Mouse (Mus musculus): Measurements from ENCODE around the gene Eif3k. TPM values are rescaled to one million over a fixed set of nuclear protein-coding genes. Genes with fewer than 3 reads are reported as not detected.

The Eif3k gene
- polyA plus RNA-seq, 1 experiment from 2014 or later: 373 TPM

DNA sequence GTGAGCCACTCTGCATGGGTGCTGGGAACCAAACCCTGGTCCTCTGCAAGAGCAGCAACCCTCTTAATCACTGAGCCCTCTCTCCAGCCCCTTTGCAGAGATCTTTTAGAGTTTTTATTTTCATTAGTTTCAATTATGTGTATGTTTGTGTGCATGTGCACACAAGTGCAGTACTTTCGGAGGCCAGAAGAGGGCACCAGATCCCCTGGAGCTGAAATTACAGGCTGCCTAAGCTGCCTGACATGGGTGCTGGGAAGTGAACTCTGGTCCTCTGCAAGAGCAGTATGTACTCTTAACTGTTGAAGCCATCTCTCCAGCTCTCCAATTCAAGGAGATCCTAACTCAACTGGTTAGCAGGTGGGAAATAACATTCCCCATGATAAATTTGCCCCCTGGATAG lies 33.3 kb upstream of the Eif3k start:
- Histone ChIP-seq H3K4me2 (no peak overlapping the region), H3K9me3 (no peaks in the 10 kb centered on the region), H3K4me1 (peaks cover 9% of the 10 kb centered on the region), H3K27me3 (replicated peaks) (peaks cover 28% of the 10 kb centered on the region), H3K4me3 (replicated peaks) (no peak overlapping the region), H3K27ac (no peak overlapping the region), H3K9ac (no peak overlapping the region), H3K36me3 (no peaks in the 10 kb centered on the region)
- WGBS: 97% methylated on average over 1 of the region's 1 CpGs
- no peak for ATAC-seq (ENCODE audit: insufficient read depth, low FRiP score, low read depth)

DNA sequence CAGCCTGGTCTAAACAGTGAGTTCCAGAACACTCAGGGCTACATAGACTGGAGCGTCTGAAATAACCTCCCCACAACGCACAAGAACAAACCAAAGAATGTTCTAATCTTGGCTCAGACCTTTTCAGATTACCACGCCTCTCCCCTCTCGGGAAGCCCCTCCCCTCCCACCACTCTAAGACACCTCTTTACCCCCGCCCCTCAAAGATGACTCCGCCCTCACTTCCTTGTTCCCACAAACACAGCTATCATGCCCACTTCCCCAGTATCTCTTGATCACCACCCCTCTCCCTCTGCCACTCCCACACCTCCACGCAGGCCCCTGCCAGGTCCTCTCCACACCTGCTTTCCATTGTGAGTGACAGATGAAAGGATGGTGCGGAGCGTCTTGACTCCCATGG lies 27.1 kb upstream of the Eif3k start:
- no peak; the same call in 1 of the 2 replicates for ATAC-seq (ENCODE audit: insufficient read depth, low FRiP score, low read depth)
- Histone ChIP-seq H3K9me3 (no peaks in the 10 kb centered on the region), H3K4me3 (replicated peaks) (no peak overlapping the region), H3K27me3 (replicated peaks) (no peaks in the 10 kb centered on the region), H3K4me2 (no peak overlapping the region), H3K27ac (no peak overlapping the region), H3K36me3 (no peaks in the 10 kb centered on the region), H3K4me1 (no peaks in the 10 kb centered on the region), H3K9ac (no peak overlapping the region)
- 68% methylated on average over 9 of the region's 9 CpGs for WGBS

DNA sequence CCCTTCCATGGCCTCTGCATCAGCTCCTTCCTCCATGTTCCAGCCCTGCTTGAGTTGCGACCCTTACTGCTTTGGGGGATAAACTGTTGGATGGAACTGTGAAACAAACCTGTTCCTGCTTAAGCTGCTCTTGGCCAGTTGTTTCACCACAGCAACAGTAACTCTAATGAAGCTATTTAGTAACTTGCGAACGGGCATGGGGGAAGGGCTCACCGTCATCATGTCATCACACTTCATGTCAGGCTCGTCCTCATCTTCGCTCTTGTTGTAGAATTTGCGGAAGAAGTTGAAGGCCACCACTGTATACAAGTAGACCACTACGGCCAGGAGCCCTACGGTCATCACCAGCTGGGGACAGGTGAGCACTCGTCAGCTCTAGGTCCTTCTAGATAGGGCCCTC lies 26.5 kb upstream of the Eif3k start:
- ATAC-seq (ENCODE audit: insufficient read depth, low FRiP score, low read depth): no peak
- H3K4me2 ChIP-seq: no peak overlapping the region
- no peak overlapping the region for H3K9ac ChIP-seq
- WGBS: 90% methylated on average over 10 of the region's 10 CpGs
- H3K4me1 ChIP-seq: no peaks in the 10 kb centered on the region
- no peak overlapping the region for H3K4me3 ChIP-seq (replicated peaks)
- no peaks in the 10 kb centered on the region for H3K9me3 ChIP-seq
- H3K36me3 ChIP-seq: no peaks in the 10 kb centered on the region
- no peaks in the 10 kb centered on the region for H3K27me3 ChIP-seq (replicated peaks)
- H3K27ac ChIP-seq: no peak overlapping the region

DNA sequence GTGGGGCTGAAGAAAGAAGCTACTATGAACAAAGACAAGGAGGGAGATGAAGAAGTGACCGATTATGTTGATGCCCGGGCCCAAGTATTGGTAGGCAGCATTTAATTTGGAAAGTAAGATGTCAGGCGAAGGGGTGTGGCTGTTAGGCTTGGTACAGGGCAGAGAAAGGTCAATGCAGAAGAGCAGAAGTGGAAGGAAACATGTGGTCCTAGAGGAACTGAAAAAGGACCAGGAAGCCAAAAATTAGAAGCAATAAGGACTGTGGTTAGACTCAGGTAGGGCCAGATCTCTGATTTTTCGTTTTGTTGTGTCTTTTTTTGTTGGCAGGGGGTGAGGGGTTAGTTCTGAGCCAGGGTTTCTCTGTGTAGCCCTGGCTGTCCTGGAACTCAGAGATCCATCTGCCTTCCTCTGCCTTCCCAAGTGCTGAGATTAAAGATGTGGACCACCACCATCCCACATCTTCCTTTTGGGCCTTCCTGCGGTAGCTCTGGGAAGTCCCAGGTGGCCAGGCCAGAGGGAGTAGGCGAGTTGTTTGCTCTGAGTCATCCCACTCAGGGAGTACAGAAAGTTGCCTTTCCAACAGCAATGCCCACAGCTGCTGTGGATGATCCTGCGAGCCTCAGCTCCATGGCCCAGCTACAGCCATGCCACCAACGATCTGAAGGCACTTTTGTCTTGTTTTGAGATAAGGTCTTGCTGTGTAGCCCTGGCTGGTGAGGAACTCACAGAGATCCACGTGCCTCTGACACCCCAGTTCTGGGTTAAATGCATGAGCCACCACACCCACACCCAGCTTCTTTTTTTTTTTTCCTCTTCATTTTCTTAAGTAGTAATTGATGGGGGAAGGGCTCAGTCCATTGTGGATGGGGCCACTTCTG lies 25.8 kb upstream of the Eif3k start:
- Histone ChIP-seq H3K9me3 (no peaks in the 10 kb centered on the region), H3K36me3 (no peaks in the 10 kb centered on the region), H3K27me3 (replicated peaks) (no peaks in the 10 kb centered on the region), H3K9ac (no peak overlapping the region), H3K4me3 (replicated peaks) (no peak overlapping the region), H3K4me1 (no peaks in the 10 kb centered on the region), H3K4me2 (no peak overlapping the region), H3K27ac (no peak overlapping the region)
- 71% methylated on average over 9 of the region's 9 CpGs for WGBS
- ATAC-seq (ENCODE audit: insufficient read depth, low FRiP score, low read depth): no peak

DNA sequence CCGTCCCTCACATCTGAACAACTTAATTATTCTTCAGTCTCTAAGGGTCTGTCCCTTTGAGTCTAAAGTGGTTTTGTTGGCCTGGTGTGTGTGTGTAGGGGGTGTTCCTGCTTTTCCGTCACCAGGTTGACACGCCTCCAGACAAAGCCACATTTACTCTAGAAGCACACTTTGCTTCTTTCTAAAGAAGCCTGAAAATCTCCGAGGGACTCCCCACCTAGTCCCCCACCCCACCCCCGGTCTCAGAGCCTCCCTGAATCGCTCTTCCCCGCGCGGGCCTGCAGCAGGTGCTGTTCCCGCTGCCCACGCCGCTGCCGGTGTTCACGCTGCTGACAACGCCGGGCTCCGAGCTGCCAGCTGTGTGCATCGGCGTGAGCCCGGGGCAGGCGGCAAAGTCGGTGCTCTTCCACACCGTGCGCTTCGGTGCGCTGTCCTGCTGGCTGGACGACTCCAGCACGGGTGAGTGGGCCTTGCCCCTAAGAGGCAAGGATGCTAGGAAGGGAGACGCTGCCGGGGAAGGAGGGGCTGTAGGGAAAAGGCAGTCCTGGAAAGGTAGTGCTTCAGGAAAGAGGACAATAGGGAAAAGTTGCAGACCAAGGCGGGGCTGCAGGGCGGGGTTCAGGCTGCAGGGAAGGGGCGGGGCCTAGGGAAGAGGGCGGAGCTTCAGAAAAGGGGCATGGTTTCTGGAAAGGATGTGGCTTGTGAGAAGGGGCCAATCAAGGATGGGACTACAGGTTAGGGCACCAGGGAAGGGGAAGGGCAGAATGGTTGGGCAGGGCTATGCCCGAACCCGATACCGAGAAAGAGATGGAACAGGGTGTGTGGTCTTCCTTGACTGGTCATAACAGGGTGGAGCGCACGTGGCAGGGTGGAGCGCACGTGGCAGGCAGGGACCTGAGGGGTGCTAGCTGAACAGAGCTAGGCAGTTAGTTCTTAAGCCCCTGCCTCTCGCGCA lies 19.3 kb upstream of the Eif3k start:
- no peaks in the 10 kb centered on the region for H3K36me3 ChIP-seq
- peak overlapping the region; percentile 55 for H3K9ac ChIP-seq
- H3K4me1 ChIP-seq: 0 out of 2 replicates have a peak, but pooled peaks cover 11% of the 10 kb centered on the region
- peak overlapping the region; percentile 41; the same call in 1 of the 2 replicates for H3K27ac ChIP-seq
- WGBS: 4% methylated on average over 43 of the region's 43 CpGs
- H3K4me3 ChIP-seq (replicated peaks): peak overlapping the region; percentile 50
- H3K4me2 ChIP-seq: peak overlapping the region; percentile 97
- no peaks in the 10 kb centered on the region for H3K27me3 ChIP-seq (replicated peaks)
- ATAC-seq (ENCODE audit: insufficient read depth, low FRiP score, low read depth): peak; percentile 90
- no peaks in the 10 kb centered on the region for H3K9me3 ChIP-seq

DNA sequence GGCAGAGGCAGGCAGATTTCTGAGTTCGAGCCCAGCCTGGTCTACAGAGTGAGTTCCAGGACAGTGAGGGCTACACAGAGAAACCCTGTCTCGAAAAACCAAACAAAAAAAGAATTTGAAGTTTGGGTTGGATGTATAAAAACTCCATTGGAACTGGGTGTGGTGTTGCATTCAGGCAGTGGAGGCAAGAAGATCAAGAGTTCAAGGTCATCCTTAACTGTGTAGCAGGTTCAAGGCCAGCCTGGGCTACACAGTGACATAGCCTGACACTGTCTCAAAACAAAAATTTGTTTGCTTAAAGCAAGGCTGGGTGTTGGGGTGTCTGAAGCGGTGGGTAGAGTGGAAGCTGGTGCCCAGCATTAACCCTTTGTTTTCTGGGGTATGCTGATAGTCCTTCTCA lies 11.7 kb upstream of the Eif3k start:
- Histone ChIP-seq H3K4me3 (replicated peaks) (no peak overlapping the region), H3K36me3 (no peaks in the 10 kb centered on the region), H3K4me1 (no peaks in the 10 kb centered on the region), H3K27me3 (replicated peaks) (no peaks in the 10 kb centered on the region), H3K27ac (no peak overlapping the region), H3K9ac (no peak overlapping the region), H3K9me3 (no peaks in the 10 kb centered on the region), H3K4me2 (no peak overlapping the region)
- 82% methylated on average over 3 of the region's 3 CpGs for WGBS
- ATAC-seq (ENCODE audit: insufficient read depth, low FRiP score, low read depth): no peak

DNA sequence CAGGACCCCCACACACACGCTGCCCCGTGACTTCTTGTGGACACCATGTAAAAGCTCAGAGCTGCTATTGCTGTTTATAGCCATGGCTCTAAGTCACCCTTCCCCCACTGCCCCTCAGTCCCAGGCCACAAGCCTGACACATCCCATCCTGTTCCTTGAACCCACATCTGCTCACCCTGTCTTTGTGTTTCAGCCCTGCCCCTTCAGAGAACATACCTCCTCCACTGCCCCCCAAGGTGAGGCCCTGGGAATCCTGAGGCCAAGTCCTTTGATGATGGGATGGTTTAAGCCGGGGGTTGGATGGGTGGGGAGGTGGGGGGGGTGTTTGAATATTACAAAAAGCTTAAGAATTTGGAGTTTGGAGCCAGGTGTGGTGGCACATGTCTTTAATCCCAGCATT lies 11.3 kb upstream of the Eif3k start:
- Histone ChIP-seq H3K27ac (no peak overlapping the region), H3K27me3 (replicated peaks) (no peaks in the 10 kb centered on the region), H3K4me1 (no peaks in the 10 kb centered on the region), H3K9ac (no peak overlapping the region), H3K4me2 (no peak overlapping the region), H3K36me3 (no peaks in the 10 kb centered on the region), H3K4me3 (replicated peaks) (no peak overlapping the region), H3K9me3 (no peaks in the 10 kb centered on the region)
- ATAC-seq (ENCODE audit: insufficient read depth, low FRiP score, low read depth): no peak
- 85% methylated on average over 3 of the region's 3 CpGs for WGBS

DNA sequence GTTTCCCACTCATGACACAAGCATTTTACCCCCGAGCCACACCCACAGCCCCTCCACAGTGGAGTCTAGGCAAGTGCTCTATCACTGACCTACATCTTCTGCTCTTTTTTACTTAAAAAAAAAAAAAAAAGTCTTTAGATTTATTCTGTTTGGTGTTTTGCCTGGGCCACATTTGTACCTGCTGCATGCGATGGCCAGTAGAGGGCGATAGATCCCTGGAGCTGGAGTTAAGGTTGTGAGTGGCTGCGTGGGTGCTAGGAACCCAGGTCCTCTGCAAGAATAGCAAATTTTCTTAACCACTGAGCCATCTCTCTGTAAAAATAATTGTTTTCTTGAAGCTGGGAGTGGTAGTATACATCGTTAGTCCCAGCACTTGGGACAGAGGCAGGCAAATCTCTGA lies 10.0 kb upstream of the Eif3k start:
- no peak overlapping the region for H3K4me2 ChIP-seq
- ATAC-seq (ENCODE audit: insufficient read depth, low FRiP score, low read depth): no peak
- H3K9ac ChIP-seq: no peak overlapping the region
- 68% methylated on average over 5 of the region's 5 CpGs for WGBS
- H3K27me3 ChIP-seq (replicated peaks): no peaks in the 10 kb centered on the region
- H3K4me3 ChIP-seq (replicated peaks): no peak overlapping the region
- no peak overlapping the region for H3K27ac ChIP-seq
- H3K9me3 ChIP-seq: no peaks in the 10 kb centered on the region
- no peaks in the 10 kb centered on the region for H3K4me1 ChIP-seq
- no peaks in the 10 kb centered on the region for H3K36me3 ChIP-seq

DNA sequence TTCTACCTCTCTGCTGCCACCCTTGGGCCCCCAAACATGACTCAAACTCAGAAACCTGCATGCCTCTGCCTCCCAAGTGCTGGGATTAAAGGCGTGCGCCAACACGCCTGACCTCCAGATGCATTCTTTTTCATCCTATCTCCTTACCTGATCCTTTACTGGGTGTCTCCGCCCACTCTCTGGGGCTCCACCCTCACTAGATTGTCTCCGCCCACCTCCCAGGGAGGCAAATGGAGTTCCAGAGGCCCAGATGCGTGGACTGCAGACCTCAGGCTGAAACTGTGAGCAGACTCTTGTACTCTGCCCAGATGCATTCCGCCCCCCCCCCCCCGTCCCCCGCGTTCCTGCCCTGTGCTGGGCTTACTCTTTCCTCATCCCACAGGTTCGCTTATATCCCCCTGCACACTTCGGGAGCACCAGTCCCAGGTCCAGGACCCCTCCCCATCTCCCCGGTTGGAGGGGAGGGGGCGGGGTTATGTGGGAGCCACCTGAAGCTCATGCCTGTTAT lies 9.2 kb upstream of the Eif3k start:
- Histone ChIP-seq H3K27ac (no peak overlapping the region), H3K27me3 (replicated peaks) (no peaks in the 10 kb centered on the region), H3K4me3 (replicated peaks) (no peak overlapping the region), H3K9ac (no peak overlapping the region), H3K9me3 (no peaks in the 10 kb centered on the region), H3K4me2 (no peak overlapping the region), H3K36me3 (no peaks in the 10 kb centered on the region), H3K4me1 (no peaks in the 10 kb centered on the region)
- ATAC-seq (ENCODE audit: insufficient read depth, low FRiP score, low read depth): peak; percentile 47; the same call in 1 of the 2 replicates
- 53% methylated on average over 13 of the region's 14 CpGs for WGBS

DNA sequence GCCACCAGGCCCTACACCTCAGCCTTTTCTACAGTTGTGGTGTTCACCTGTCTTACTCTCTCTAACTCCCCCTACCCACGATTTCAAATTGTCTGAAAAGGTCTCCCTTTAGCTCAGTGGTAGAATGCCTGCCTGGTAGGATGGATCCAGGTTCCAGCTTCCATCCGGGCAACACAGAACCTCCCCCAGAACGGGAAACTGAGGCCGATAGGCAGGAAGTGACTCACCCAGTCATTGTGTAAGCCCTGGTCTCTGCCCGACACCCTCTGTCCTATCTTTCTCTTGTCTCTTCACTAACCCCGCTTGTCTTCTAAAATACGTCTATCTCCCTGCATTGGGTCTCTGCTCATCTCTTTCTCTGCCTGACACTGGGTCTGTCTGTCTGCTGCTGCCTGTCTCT lies 3.5 kb upstream of the Eif3k start:
- Histone ChIP-seq H3K9me3 (no peaks in the 10 kb centered on the region), H3K36me3 (no peaks in the 10 kb centered on the region), H3K27ac (no peak overlapping the region), H3K4me1 (peaks cover 12% of the 10 kb centered on the region), H3K4me3 (replicated peaks) (no peak overlapping the region), H3K9ac (no peak overlapping the region), H3K27me3 (replicated peaks) (no peaks in the 10 kb centered on the region), H3K4me2 (no peak overlapping the region)
- no peak for ATAC-seq (ENCODE audit: insufficient read depth, low FRiP score, low read depth)
- 81% methylated on average over 7 of the region's 7 CpGs for WGBS

DNA sequence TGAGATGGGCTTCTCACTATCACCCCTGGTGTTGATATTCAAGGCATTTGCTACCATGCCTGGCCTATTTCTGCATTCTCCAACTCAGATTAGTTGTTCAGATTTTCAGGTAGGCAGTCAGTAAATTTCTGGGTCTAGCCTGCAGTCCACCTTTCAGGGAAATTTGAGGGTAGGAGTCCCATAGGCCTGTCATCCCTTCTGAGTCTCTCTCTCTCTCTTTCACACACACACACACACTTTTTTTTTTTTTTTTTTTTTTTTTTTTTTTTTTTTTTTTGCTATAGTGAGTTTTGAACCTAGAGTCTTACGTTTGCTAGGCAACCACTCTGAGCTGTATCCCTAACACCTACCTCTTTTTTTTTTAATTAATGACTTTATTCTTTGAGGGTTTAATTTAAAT lies 2.8 kb upstream of the Eif3k start:
- Histone ChIP-seq H3K4me1 (peaks cover 12% of the 10 kb centered on the region), H3K27ac (no peak overlapping the region), H3K4me3 (replicated peaks) (no peak overlapping the region), H3K9ac (no peak overlapping the region), H3K36me3 (no peaks in the 10 kb centered on the region), H3K9me3 (no peaks in the 10 kb centered on the region), H3K4me2 (no peak overlapping the region), H3K27me3 (replicated peaks) (no peaks in the 10 kb centered on the region)
- ATAC-seq (ENCODE audit: insufficient read depth, low FRiP score, low read depth): no peak
- WGBS: 100% methylated on average over 1 of the region's 1 CpGs

DNA sequence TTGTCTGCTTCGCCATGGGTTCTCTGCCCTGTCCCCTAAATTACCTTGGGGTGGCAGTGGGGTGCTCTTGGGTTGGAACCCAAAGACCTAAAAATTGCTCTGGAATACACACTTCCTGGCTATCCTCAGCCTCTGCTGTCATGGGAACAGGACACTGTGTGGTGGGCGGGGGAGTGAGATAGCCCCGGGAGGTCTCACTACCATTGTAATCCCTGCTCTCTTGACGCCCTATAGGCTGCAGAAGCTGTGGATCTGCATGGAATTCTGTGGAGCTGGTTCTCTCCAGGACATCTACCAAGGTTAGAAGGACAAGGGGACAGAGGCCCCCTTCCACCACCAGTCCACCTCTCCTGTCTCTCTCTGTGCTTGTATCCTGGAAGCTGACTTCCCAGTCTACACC lies 2.2 kb upstream of the Eif3k start:
- Histone ChIP-seq H3K4me2 (no peak overlapping the region), H3K27me3 (replicated peaks) (no peaks in the 10 kb centered on the region), H3K27ac (no peak overlapping the region), H3K4me1 (peaks cover 12% of the 10 kb centered on the region), H3K36me3 (peaks cover under 1% of the 10 kb centered on the region; the same call in 1 of the 2 replicates), H3K9ac (no peak overlapping the region), H3K4me3 (replicated peaks) (no peak overlapping the region), H3K9me3 (no peaks in the 10 kb centered on the region)
- ATAC-seq (ENCODE audit: insufficient read depth, low FRiP score, low read depth): no peak
- WGBS: 77% methylated on average over 4 of the region's 4 CpGs
